Mouse (Mus musculus): ENCODE measurements around the gene Dnpep.

Dnpep gene

GRCm38 (mm10) chr1:75331271-75331670 is 13.5 kb upstream of the Dnpep start:
- DNase-seq (ENCODE audit: inconsistent ontology term) = no peak

- no peak for DNase-seq (ENCODE audit: inconsistent ontology term)
Observed at GRCm38 (mm10) chr1:75327461-75327860, 9.7 kb upstream of the Dnpep start.

- no peak for DNase-seq (ENCODE audit: inconsistent ontology term)
Observed at GRCm38 (mm10) chr1:75319166-75319565, 1.4 kb upstream of the Dnpep start.

- no peak for DNase-seq (ENCODE audit: inconsistent ontology term)
Observed at GRCm38 (mm10) chr1:75318736-75319135, 946 bp upstream of the Dnpep start.

GRCm38 (mm10) chr1:75318301-75318700 is 511 bp upstream of the Dnpep start:
- DNase-seq (ENCODE audit: inconsistent ontology term) = no peak

- peak; percentile 84 for DNase-seq (ENCODE audit: inconsistent ontology term)
Observed at GRCm38 (mm10) chr1:75316861-75317240, 939 bp downstream of the Dnpep start.

- no peak for DNase-seq (ENCODE audit: inconsistent ontology term)
Observed at GRCm38 (mm10) chr1:75315456-75316365, 2.1 kb downstream of the Dnpep start.

GRCm38 (mm10) chr1:75315011-75315410 is 2.8 kb downstream of the Dnpep start:
- no peak for DNase-seq (ENCODE audit: inconsistent ontology term)

- DNase-seq (ENCODE audit: inconsistent ontology term) = no peak
Observed at GRCm38 (mm10) chr1:75311694-75312093, 6.1 kb downstream of the Dnpep start.

GRCm38 (mm10) chr1:75304662-75305061 is 13.1 kb downstream of the Dnpep start:
- DNase-seq (ENCODE audit: inconsistent ontology term) = no peak

- no peak for DNase-seq (ENCODE audit: inconsistent ontology term)
Observed at GRCm38 (mm10) chr1:75294294-75294693, 23.5 kb downstream of the Dnpep start.

- no peak for DNase-seq (ENCODE audit: inconsistent ontology term)
Observed at GRCm38 (mm10) chr1:75293331-75293701, 24.5 kb downstream of the Dnpep start.

GRCm38 (mm10) chr1:75292476-75293330 is 25.1 kb downstream of the Dnpep start:
- DNase-seq (ENCODE audit: inconsistent ontology term) = peak; percentile 33

GRCm38 (mm10) chr1:75291321-75291720 is 26.5 kb downstream of the Dnpep start:
- no peak for DNase-seq (ENCODE audit: inconsistent ontology term)

- peak; percentile 18 for DNase-seq (ENCODE audit: inconsistent ontology term)
Observed at GRCm38 (mm10) chr1:75290582-75290981, 27.2 kb downstream of the Dnpep start.

- DNase-seq (ENCODE audit: inconsistent ontology term) = no peak
Observed at GRCm38 (mm10) chr1:75289888-75290431, 27.8 kb downstream of the Dnpep start.

GRCm38 (mm10) chr1:75289376-75289775 is 28.4 kb downstream of the Dnpep start:
- DNase-seq (ENCODE audit: inconsistent ontology term) = no peak

- no peak for DNase-seq (ENCODE audit: inconsistent ontology term)
Observed at GRCm38 (mm10) chr1:75284911-75285310, 32.9 kb downstream of the Dnpep start.

- no peak for DNase-seq (ENCODE audit: inconsistent ontology term)
Observed at GRCm38 (mm10) chr1:75283017-75283416, 34.8 kb downstream of the Dnpep start.

GRCm38 (mm10) chr1:75278228-75278627 is 39.6 kb downstream of the Dnpep start, which contains the start of gene Resp18:
TSS of gene Resp18 (minus strand) at chr1:75278415.
- DNase-seq (ENCODE audit: inconsistent ontology term) = no peak

- DNase-seq (ENCODE audit: inconsistent ontology term) = peak; percentile 47
Observed at GRCm38 (mm10) chr1:75277195-75278188, 40.3 kb downstream of the Dnpep start.
